ENCODE assay signal across 14 mouse cellular contexts in the genomic region with DNA sequence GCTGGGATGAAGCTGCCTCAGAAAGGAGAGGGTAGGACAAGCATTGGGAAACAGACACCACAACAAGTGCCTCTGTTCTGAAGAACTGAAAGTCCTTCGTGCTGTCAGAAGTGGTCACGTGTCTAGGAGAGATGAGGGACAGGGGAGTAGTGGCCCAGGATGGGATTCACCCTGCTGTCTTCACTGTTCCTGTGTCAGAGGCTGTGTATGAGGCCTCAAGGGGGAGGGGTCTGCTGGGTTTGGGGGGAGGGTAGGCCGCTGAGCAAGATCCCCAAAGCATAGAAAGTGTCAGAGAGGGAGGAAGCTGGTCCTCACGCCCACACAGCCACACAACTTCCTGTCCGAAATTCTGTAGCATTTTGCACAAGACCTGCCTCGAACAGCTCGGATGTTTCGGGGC. TPM values are rescaled to one million over a fixed set of nuclear protein-coding genes. Genes with fewer than 3 reads are reported as not detected.
DNase-seq lines count a peak whose midpoint lies in the region; ATAC-seq and TF ChIP-seq lines count a peak whose summit lies in the region.
"Had no signal": no experiment of that assay in that cellular context is flagged by ENCODE, and none has a peak within 500 bp of the region (broad histone marks: within the 10 kb centered on the region; RNA-seq: fewer than 3 reads in every experiment).

No protein-coding gene starts in this region.

- H3K27me3 ChIP-seq in intestine, embryonic 15.5 days (replicated peaks) = no peaks in the 10 kb centered on the region
- H3K27me3 ChIP-seq in intestine, postnatal 0 days (replicated peaks; ENCODE audit: control insufficient read depth, insufficient read depth, low read length) = no peaks in the 10 kb centered on the region
- H3K27me3 ChIP-seq: neural tube, embryonic 13.5 days had no signal

- DNase-seq in CD4-positive, CD25-positive, alpha-beta regulatory T cell, adult 2 months (ENCODE audit: low read depth, low spot score) = peak; percentile 32
- no peak for DNase-seq in ovary, adult 18-20 months (ENCODE audit: low spot score)
- DNase-seq in cerebellum, adult 11 months = no peak
- no peak for DNase-seq in cerebellum, postnatal 14 days
- DNase-seq: adrenal gland, postnatal 25 days; thymus, adult 18-20 months had no signal

- peak; percentile 43 for ATAC-seq in intestine, embryonic 15.5 days
- no peak for ATAC-seq in intestine, postnatal 0 days
- ATAC-seq in hematopoietic stem cell, adult 5-6 weeks (replicated peaks in 1 of 2; ENCODE audit: insufficient read depth in 1 of 2, low FRiP score in 2 of 2, low TSS enrichment in 1 of 2, low read depth in 1 of 2, poor library complexity in 2 of 2, severe bottlenecking in 2 of 2) = peak; percentile 62 to 70

- H3K79me2 ChIP-seq in macrophage (ENCODE audit: inconsistent target) = no peaks in the 10 kb centered on the region

- H3K4me2 ChIP-seq in intestine, embryonic 15.5 days (replicated peaks) = no peak overlapping the region
- H3K4me2 ChIP-seq in intestine, postnatal 0 days (replicated peaks; ENCODE audit: low read depth) = no peak overlapping the region
- H3K4me2 ChIP-seq: neural tube, embryonic 13.5 days had no signal

- no peaks in the 10 kb centered on the region for H3K36me3 ChIP-seq in intestine, embryonic 15.5 days
- H3K36me3 ChIP-seq in intestine, postnatal 0 days (ENCODE audit: control insufficient read depth, insufficient read depth) = no peaks in the 10 kb centered on the region
- no peaks in the 10 kb centered on the region for H3K36me3 ChIP-seq in macrophage (ENCODE audit: inconsistent target)
- H3K36me3 ChIP-seq: neural tube, embryonic 13.5 days had no signal

- peaks cover 6% of the 10 kb centered on the region; the same call in 1 of the 2 replicates for H3K4me1 ChIP-seq in intestine, embryonic 15.5 days (replicated peaks)
- H3K4me1 ChIP-seq in intestine, postnatal 0 days (replicated peaks; ENCODE audit: control insufficient read depth, insufficient read depth, low read length) = no peaks in the 10 kb centered on the region

- no peaks in the 10 kb centered on the region for H3K9me3 ChIP-seq in intestine, embryonic 15.5 days
- H3K9me3 ChIP-seq in intestine, postnatal 0 days (ENCODE audit: control insufficient read depth) = no peaks in the 10 kb centered on the region
- H3K9me3 ChIP-seq: neural tube, embryonic 13.5 days had no signal

- 40% methylated on average over 8 of the region's 8 CpGs for WGBS in intestine, embryonic 15.5 days
- 60% methylated on average over 8 of the region's 8 CpGs for WGBS in intestine, postnatal 0 days
- WGBS in macrophage (ENCODE audit: missing documents) = 2% methylated on average over 8 of the region's 8 CpGs

- no peak overlapping the region for H3K4me3 ChIP-seq in intestine, embryonic 15.5 days (replicated peaks)
- H3K4me3 ChIP-seq in intestine, postnatal 0 days (ENCODE audit: low read depth, low read length) = no peak overlapping the region
- no peak overlapping the region for H3K4me3 ChIP-seq in macrophage (ENCODE audit: inconsistent target)
- H3K4me3 ChIP-seq: erythroblast, embryonic 14.5 days; neural tube, embryonic 13.5 days had no signal

- no peak overlapping the region for H3K9ac ChIP-seq in intestine, embryonic 15.5 days
- H3K9ac ChIP-seq in intestine, postnatal 0 days (ENCODE audit: low read depth, low read length) = no peak overlapping the region
- H3K9ac ChIP-seq: neural tube, embryonic 13.5 days had no signal

- H3K27ac ChIP-seq in intestine, embryonic 15.5 days = peak overlapping the region; percentile 4; the same call in 1 of the 2 replicates
- H3K27ac ChIP-seq in intestine, postnatal 0 days (ENCODE audit: low read depth, low read length) = no peak overlapping the region
- peak overlapping the region; percentile 89 for H3K27ac ChIP-seq in macrophage
- H3K27ac ChIP-seq: neural tube, embryonic 13.5 days had no signal

- no peak for TF ChIP-seq CTCF in intestine, postnatal 0 days (IDR thresholded peaks at IDR 0.05; ENCODE audit: low read depth)

RNA-seq across cellular contexts. Expression of a gene that starts 13.5 kb away (rescaled TPM):
- 7.2 and 10.5 TPM in 2 replicates for polyA plus RNA-seq in intestine, embryonic 15.5 days (2015; fragmentation: Nextera tagmentation; extraction: Ambion mirVana)
- polyA plus RNA-seq in intestine, postnatal 0 days (2015; fragmentation: Nextera tagmentation; extraction: Ambion mirVana) = 6.9 and 7.3 TPM in 2 replicates
- total RNA-seq in hematopoietic stem cell, adult 5-6 weeks (2017) = 1.1 TPM in 1 of 2 replicates, not detected in the other
- 10 to 100 TPM in 21 of 26 experiments, 1 to 10 TPM in 5; 7.1 to 32.2 (median 14.5) TPM for total RNA-seq in macrophage (2018; cell fraction: chromatin; rRNA removed)
- total RNA-seq in macrophage (2018; cell fraction: cytosol; rRNA removed) = 10 to 100 TPM in 1 of 26 experiments, 1 to 10 TPM in 25; 2.7 to 10.8 (median 5.2) TPM
- 10 to 100 TPM in 21 of 26 experiments, 1 to 10 TPM in 5; 4.0 to 27.0 (median 12.2) TPM for total RNA-seq in macrophage (2018; cell fraction: nucleus; rRNA removed)
- 3.0 to 7.3 TPM (median 5.6 TPM) in 3 replicates for polyA plus RNA-seq in macrophage (2018)

RNA-seq across cellular contexts. Expression of a gene that starts 48.3 kb away (rescaled TPM):
- 17.0 and 18.8 TPM in 2 replicates for polyA plus RNA-seq in intestine, embryonic 15.5 days (2015; fragmentation: Nextera tagmentation; extraction: Ambion mirVana)
- 3.8 TPM in 2 replicates for polyA plus RNA-seq in intestine, postnatal 0 days (2015; fragmentation: Nextera tagmentation; extraction: Ambion mirVana)
- 8.1 and 16.5 TPM in 2 replicates for total RNA-seq in hematopoietic stem cell, adult 5-6 weeks (2017)
- total RNA-seq in macrophage (2018; cell fraction: chromatin; rRNA removed) = 10 to 100 TPM in 1 of 26 experiments, 1 to 10 TPM in 24, under 1 TPM in 1; 0.87 to 10.3 (median 4.8) TPM
- 1 to 10 TPM in 21 of 26 experiments, under 1 TPM in 5; 0.52 to 3.7 (median 1.5) TPM for total RNA-seq in macrophage (2018; cell fraction: cytosol; rRNA removed)
- total RNA-seq in macrophage (2018; cell fraction: nucleus; rRNA removed) = 10 to 100 TPM in 1 of 26 experiments, 1 to 10 TPM in 23, under 1 TPM in 2; 0.81 to 13.5 (median 3.0) TPM
- 1.1 to 7.5 TPM (median 2.4 TPM) in 3 replicates for polyA plus RNA-seq in macrophage (2018)

RNA-seq across cellular contexts. Expression of a gene that starts 48.4 kb away (rescaled TPM):
- polyA plus RNA-seq in intestine, embryonic 15.5 days (2015; fragmentation: Nextera tagmentation; extraction: Ambion mirVana) = 11.9 and 12.6 TPM in 2 replicates
- 17.3 and 18.1 TPM in 2 replicates for polyA plus RNA-seq in intestine, postnatal 0 days (2015; fragmentation: Nextera tagmentation; extraction: Ambion mirVana)
- total RNA-seq in hematopoietic stem cell, adult 5-6 weeks (2017) = 12.4 and 19.8 TPM in 2 replicates
- 100 to 1,000 TPM in 18 of 26 experiments, 10 to 100 TPM in 8; 43.4 to 241 (median 126) TPM for total RNA-seq in macrophage (2018; cell fraction: chromatin; rRNA removed)
- 10 to 100 TPM in 7 of 26 experiments, 1 to 10 TPM in 19; 6.0 to 13.4 (median 8.5) TPM for total RNA-seq in macrophage (2018; cell fraction: cytosol; rRNA removed)
- 100 to 1,000 TPM in 2 of 26 experiments, 10 to 100 TPM in 24; 15.4 to 103 (median 65.4) TPM for total RNA-seq in macrophage (2018; cell fraction: nucleus; rRNA removed)
- 7.7 to 13.2 TPM (median 7.9 TPM) in 3 replicates for polyA plus RNA-seq in macrophage (2018)

RNA-seq across cellular contexts. Expression of a gene that starts 53.5 kb away (rescaled TPM):
- polyA plus RNA-seq in intestine, embryonic 15.5 days (2015; fragmentation: Nextera tagmentation; extraction: Ambion mirVana) = not detected in 2 replicates
- not detected in 2 replicates for polyA plus RNA-seq in intestine, postnatal 0 days (2015; fragmentation: Nextera tagmentation; extraction: Ambion mirVana)
- total RNA-seq in hematopoietic stem cell, adult 5-6 weeks (2017) = 0.69 and 2.3 TPM in 2 replicates
- 1 to 10 TPM in 2 of 26 experiments, under 1 TPM in 11, not detected in 13; 0.28 to 1.7 (median 0.57) TPM for total RNA-seq in macrophage (2018; cell fraction: chromatin; rRNA removed)
- total RNA-seq in macrophage (2018; cell fraction: cytosol; rRNA removed) = under 1 TPM in 2 of 26 experiments, not detected in 24; 0.09 TPM
- 10 to 100 TPM in 1 of 26 experiments, 1 to 10 TPM in 1, under 1 TPM in 15, not detected in 9; 0.21 to 15.2 (median 0.40) TPM for total RNA-seq in macrophage (2018; cell fraction: nucleus; rRNA removed)
- not detected in 3 replicates for polyA plus RNA-seq in macrophage (2018)
- total RNA-seq: adrenal gland, postnatal 25 days; heart, postnatal 36 days; left cerebral cortex, postnatal 14 days had no signal
- polyA plus RNA-seq: erythroblast, embryonic 14.5 days; neural tube, embryonic 13.5 days had no signal
